Mouse (Mus musculus) myocyte (in vitro differentiated cells): ENCODE data around the gene Cwc15. TPM values are rescaled to one million over a fixed set of nuclear protein-coding genes. Genes with fewer than 3 reads are reported as not detected.
A peak's percentile ranks its signal among the peaks of the same experiment; 100 is the strongest.

Experiments
- H3K27me3 ChIP-seq: one replicate; pipeline ENCODE4 v1.6.1; 2011; ENCODE audit not compliant: control insufficient read depth, insufficient read depth, insufficient read length
- H3K36me3 ChIP-seq: one replicate; pipeline ENCODE4 v1.6.1; 2011; ENCODE audit not compliant: control insufficient read depth, insufficient read depth
- H3K4me2 ChIP-seq: one replicate; pipeline ENCODE4 v1.6.1; 2011; ENCODE audit warnings: low read depth, control low read depth
- H3K4me3 ChIP-seq: one replicate; pipeline ENCODE4 v1.5.1; 2011; ENCODE audit warnings: mild to moderate bottlenecking, control low read depth, moderate library complexity
- H3K79me2 ChIP-seq: one replicate; pipeline ENCODE4 v1.6.1; 2011; ENCODE audit not compliant: control insufficient read depth, insufficient read depth
- H3ac ChIP-seq: one replicate; pipeline ENCODE4 v1.6.1; 2011; ENCODE audit not compliant: control insufficient read depth, insufficient read length
- CEBPB ChIP-seq: IDR thresholded peaks from 2 replicates; pipeline ENCODE4 v1.6.1; 2011; ENCODE audit warnings: mild to moderate bottlenecking, moderate library complexity; ENCODE audit not compliant: poor library complexity, insufficient read depth, severe bottlenecking
- E2F4 ChIP-seq: IDR thresholded peaks from one replicate; pipeline ENCODE4 v1.6.1; 2011; ENCODE audit warnings: mild to moderate bottlenecking, control low read depth, moderate library complexity; ENCODE audit not compliant: insufficient read depth
- MAX ChIP-seq: IDR thresholded peaks from one replicate; pipeline ENCODE4 v1.6.1; 2011; ENCODE audit warnings: low read depth, mild to moderate bottlenecking, control low read depth
- MYOD1 ChIP-seq, 3 experiments: IDR thresholded peaks; one replicate each; pipeline ENCODE4 v1.6.1; 2011; ENCODE audit warnings: control low read depth in 2 of 3, low read depth in 2 of 3, mild to moderate bottlenecking in 2 of 3, moderate library complexity in 1 of 3; ENCODE audit not compliant: insufficient read length in 2 of 3, control insufficient read depth in 1 of 3
- MYOG ChIP-seq, 3 experiments: IDR thresholded peaks; one replicate each; pipeline ENCODE4 v1.6.1; 2011; ENCODE audit warnings: control low read depth in 2 of 3, low read depth in 2 of 3, mild to moderate bottlenecking in 2 of 3; ENCODE audit not compliant: insufficient read length in 2 of 3, control insufficient read depth in 1 of 3, insufficient read depth in 1 of 3
- POLR2A ChIP-seq: IDR thresholded peaks from one replicate; pipeline ENCODE4 v1.6.1; 2011; ENCODE audit warnings: low read depth, mild to moderate bottlenecking, control low read depth, moderate library complexity; ENCODE audit not compliant: insufficient read length
- POLR2AphosphoS2 ChIP-seq: IDR thresholded peaks from one replicate; pipeline ENCODE4 v1.6.1; 2011; ENCODE audit warnings: low read depth, control low read depth; ENCODE audit not compliant: insufficient read length
- REST ChIP-seq: IDR thresholded peaks from one replicate; pipeline ENCODE4 v1.6.1; 2011; ENCODE audit warnings: mild to moderate bottlenecking, control low read depth, moderate library complexity; ENCODE audit not compliant: insufficient read depth, insufficient read length
- SRF ChIP-seq: IDR thresholded peaks from one replicate; pipeline ENCODE4 v1.6.1; 2011; ENCODE audit warnings: low read depth; ENCODE audit not compliant: control insufficient read depth, insufficient read length
- TCF12 ChIP-seq: IDR thresholded peaks from one replicate; pipeline ENCODE4 v1.6.1; 2011; ENCODE audit warnings: mild to moderate bottlenecking, control low read depth; ENCODE audit not compliant: poor library complexity, insufficient read depth, severe bottlenecking
- TCF3 ChIP-seq: IDR thresholded peaks from one replicate; pipeline ENCODE4 v1.6.1; 2011; ENCODE audit warnings: low read depth, control low read depth; ENCODE audit not compliant: insufficient read length
- USF1 ChIP-seq: IDR thresholded peaks from one replicate; pipeline ENCODE4 v1.6.1; 2011; ENCODE audit warnings: low read depth, mild to moderate bottlenecking, control low read depth, moderate library complexity
- polyA plus RNA-seq: library from polyadenylated mRNA; unstranded; fragments of >200 nt; fragmentation: generic; extraction: Trizol; gene quantifications from one replicate; pipeline ENCODE4 v1.2.1, GENCODE M21; 2012; ENCODE audit warnings: missing spikeins

The Cwc15 gene
- polyA plus RNA-seq, 1 experiment = 107 TPM

- TF ChIP-seq TCF3 (no peak), MAX (no peak), CEBPB (no peak), USF1 (no peak), TCF12 (no peak), E2F4 (no peak), MYOD1 (IDR thresholded peaks at IDR 0.05; ENCODE audit: control insufficient read depth in 1 of 3, insufficient read length in 2 of 3, low read depth in 2 of 3) (no peak), REST (no peak), MYOG (IDR thresholded peaks at IDR 0.05; ENCODE audit: control insufficient read depth in 1 of 3, insufficient read depth in 1 of 3, insufficient read length in 2 of 3, low read depth in 2 of 3) (no peak), SRF (no peak), POLR2AphosphoS2 (no peak), POLR2A (no peak)
- no peak overlapping the region for H3ac ChIP-seq
Observed at GRCm38 (mm10) chr9:14533659-14534058, 33.2 kb downstream of the Cwc15 start.

GRCm38 (mm10) chr9:14534833-14535456 lies 34.5 kb downstream of the Cwc15 start:
- no peaks in the 10 kb centered on the region for H3K27me3 ChIP-seq
- TF ChIP-seq POLR2A (no peak), CEBPB (peak; percentile 75), MYOD1 (IDR thresholded peaks at IDR 0.05; ENCODE audit: control insufficient read depth in 1 of 3, insufficient read length in 2 of 3, low read depth in 2 of 3) (peak in 2 of 3 experiments; percentile 36 to 52)
- H3ac ChIP-seq = no peak overlapping the region
- no peaks in the 10 kb centered on the region for H3K79me2 ChIP-seq
- peak overlapping the region; percentile 39 for H3K4me2 ChIP-seq
- no peak overlapping the region for H3K4me3 ChIP-seq
- H3K36me3 ChIP-seq = peaks cover under 1% of the 10 kb centered on the region

More at GRCm38 (mm10) chr9:14533659-14534058, 33.2 kb downstream of the Cwc15 start:
- Histone ChIP-seq H3K4me3 (no peak overlapping the region), H3K36me3 (no peaks in the 10 kb centered on the region), H3K27me3 (no peaks in the 10 kb centered on the region), H3K4me2 (no peak overlapping the region), H3K79me2 (no peaks in the 10 kb centered on the region)

GRCm38 (mm10) chr9:14544034-14544757 lies 43.8 kb downstream of the Cwc15 start:
- H3K27me3 ChIP-seq = no peaks in the 10 kb centered on the region
- H3ac ChIP-seq = no peak overlapping the region
- H3K36me3 ChIP-seq = peaks cover 24% of the 10 kb centered on the region
- no peaks in the 10 kb centered on the region for H3K79me2 ChIP-seq
- no peak overlapping the region for H3K4me2 ChIP-seq
- TF ChIP-seq USF1 (no peak), CEBPB (no peak), SRF (no peak), TCF12 (no peak)
- H3K4me3 ChIP-seq = no peak overlapping the region

- Histone ChIP-seq H3K27me3 (no peaks in the 10 kb centered on the region), H3K36me3 (peaks cover 36% of the 10 kb centered on the region), H3K79me2 (no peaks in the 10 kb centered on the region), H3ac (no peak overlapping the region), H3K4me2 (no peak overlapping the region), H3K4me3 (no peak overlapping the region)
- no peak for TF ChIP-seq CEBPB
- no peak for TF ChIP-seq REST
- TF ChIP-seq E2F4 = no peak
- no peak for TF ChIP-seq TCF3
- no peak for TF ChIP-seq USF1
- no peak for TF ChIP-seq SRF
- no peak for TF ChIP-seq POLR2AphosphoS2
- peak in 2 of 3 experiments; percentile 19 to 69 for TF ChIP-seq MYOD1 (IDR thresholded peaks at IDR 0.05; ENCODE audit: control insufficient read depth in 1 of 3, insufficient read length in 2 of 3, low read depth in 2 of 3)
- TF ChIP-seq POLR2A = no peak
- peak in 1 of 3 experiments; percentile 26 for TF ChIP-seq MYOG (IDR thresholded peaks at IDR 0.05; ENCODE audit: control insufficient read depth in 1 of 3, insufficient read depth in 1 of 3, insufficient read length in 2 of 3, low read depth in 2 of 3)
- no peak for TF ChIP-seq MAX
Observed at GRCm38 (mm10) chr9:14547584-14548365, 47.4 kb downstream of the Cwc15 start.

- no peak for TF ChIP-seq USF1
- no peak for TF ChIP-seq REST
- no peak for TF ChIP-seq MYOD1 (IDR thresholded peaks at IDR 0.05; ENCODE audit: control insufficient read depth in 1 of 3, insufficient read length in 2 of 3, low read depth in 2 of 3)
- no peak for TF ChIP-seq TCF3
- peak; percentile 30 for TF ChIP-seq POLR2AphosphoS2
- TF ChIP-seq POLR2A = peak; percentile 35
- H3K36me3 ChIP-seq = peaks cover 36% of the 10 kb centered on the region
Observed at GRCm38 (mm10) chr9:14548366-14548761, 47.9 kb downstream of the Cwc15 start.

More at GRCm38 (mm10) chr9:14548366-14548761, 47.9 kb downstream of the Cwc15 start:
- Histone ChIP-seq H3K27me3 (no peaks in the 10 kb centered on the region), H3ac (no peak overlapping the region), H3K4me2 (no peak overlapping the region), H3K79me2 (no peaks in the 10 kb centered on the region), H3K4me3 (no peak overlapping the region)
